Mouse (Mus musculus) megakaryocyte-erythroid progenitor cell, adult 5-6 weeks (primary cell): ENCODE data around the gene Got1. TPM values are rescaled to one million over a fixed set of nuclear protein-coding genes. Genes with fewer than 3 reads are reported as not detected.
"Not testable (repeated sequence)": the region's sequence is repeated elsewhere in the genome, so short reads cannot be mapped to it uniquely, and the experiment has no call there.

Experiments
- ATAC-seq: replicated peaks from 2 replicates; pipeline ENCODE4 v1.8.0; 2016; ENCODE audit warnings: mild to moderate bottlenecking, inconsistent platforms; ENCODE audit not compliant: severe bottlenecking, poor library complexity, low FRiP score, low TSS enrichment
- total RNA-seq, 2 experiments: library from RNA; stranded (forward) in 1 of 2; stranded (reverse) in 1 of 2; fragments of 200-1000, 215-1000 nt in 1 of 2; fragments of >200 nt in 1 of 2; fragmentation: Nextera tagmentation in 1 of 2; gene quantifications; 2 replicates each; pipeline ENCODE4 v1.2.3; 2014 to 2017

Gene Got1
- total RNA-seq, 2 experiments from 2014 or later = 15.8 to 24.4 TPM

DNA sequence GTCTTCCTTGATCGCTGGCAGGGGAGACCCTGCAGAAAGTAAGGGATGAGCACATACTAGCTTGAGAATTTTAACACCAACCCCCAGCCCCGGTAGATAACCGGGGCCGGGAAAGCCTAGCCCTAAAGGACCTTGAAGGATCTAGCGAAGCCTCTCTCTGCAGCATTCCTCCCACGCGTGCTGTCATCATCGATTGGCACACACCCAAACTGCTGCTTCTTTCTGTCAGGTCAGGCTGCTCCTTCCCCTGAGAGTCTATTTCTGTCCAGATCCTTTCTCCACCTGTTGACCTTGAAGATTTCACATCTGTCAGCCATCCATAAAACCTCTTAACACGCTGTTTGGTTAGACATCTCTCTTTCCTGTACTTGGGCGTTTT is 688 bp upstream of the Got1 start:
- peak; percentile 8 for ATAC-seq

DNA sequence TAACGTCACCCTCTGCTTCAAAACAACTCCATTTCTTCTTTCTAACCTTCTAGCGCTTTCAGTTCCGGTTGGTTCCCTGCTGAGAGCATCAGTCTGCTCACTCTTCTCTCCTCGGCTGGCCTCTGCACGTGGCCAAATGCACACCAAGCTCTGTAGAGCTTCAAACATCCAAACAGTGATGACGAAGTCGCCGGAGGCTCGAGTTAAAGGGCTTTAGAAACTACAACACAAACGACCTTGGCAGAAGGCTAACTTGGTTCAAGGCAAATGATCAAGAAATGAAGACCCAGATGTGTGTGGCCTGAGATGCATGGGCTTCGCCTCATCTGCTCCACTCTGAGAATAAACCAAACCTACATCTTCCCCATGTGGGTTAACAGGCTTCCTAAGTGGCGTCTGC is 854 bp downstream of the Got1 start:
- no peak for ATAC-seq

DNA sequence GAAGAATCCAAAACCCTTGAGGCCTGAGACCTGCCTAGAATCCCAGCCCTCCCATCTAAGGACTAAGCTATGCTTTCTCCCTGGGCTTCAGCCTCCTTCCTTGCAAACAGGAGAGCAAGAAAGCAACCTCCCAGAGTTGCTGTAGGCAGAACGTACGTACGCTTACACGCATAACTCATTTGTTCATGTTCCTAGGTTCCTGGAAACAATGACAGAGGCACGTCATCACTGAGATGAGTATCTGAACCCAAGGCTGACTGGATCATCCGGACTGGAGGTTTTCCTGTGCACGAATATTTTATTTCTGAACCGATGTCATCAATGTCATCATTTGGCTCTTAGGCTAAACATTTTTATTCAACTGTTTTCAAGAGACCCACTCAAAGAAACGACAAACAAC is 2.4 kb downstream of the Got1 start:
- ATAC-seq = no peak

DNA sequence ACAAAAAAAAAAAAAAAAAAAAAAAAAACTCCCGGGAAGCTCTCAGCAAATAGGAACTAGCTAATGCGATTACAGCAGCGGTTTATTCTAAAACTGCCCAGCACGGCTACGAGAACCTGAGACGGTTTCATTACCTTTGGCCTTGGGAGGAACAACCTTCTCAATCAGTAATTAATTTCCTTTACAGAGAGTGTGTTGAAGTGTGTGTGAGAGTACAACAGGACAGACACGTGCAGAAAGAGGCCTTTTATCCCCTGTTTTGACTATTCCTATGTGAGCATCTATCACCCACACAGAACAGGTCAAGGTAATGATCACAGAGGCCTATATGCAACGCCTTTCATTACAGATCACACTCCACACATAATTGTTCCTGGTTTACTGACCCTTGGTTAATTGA is 3.0 kb downstream of the Got1 start:
- no peak for ATAC-seq

DNA sequence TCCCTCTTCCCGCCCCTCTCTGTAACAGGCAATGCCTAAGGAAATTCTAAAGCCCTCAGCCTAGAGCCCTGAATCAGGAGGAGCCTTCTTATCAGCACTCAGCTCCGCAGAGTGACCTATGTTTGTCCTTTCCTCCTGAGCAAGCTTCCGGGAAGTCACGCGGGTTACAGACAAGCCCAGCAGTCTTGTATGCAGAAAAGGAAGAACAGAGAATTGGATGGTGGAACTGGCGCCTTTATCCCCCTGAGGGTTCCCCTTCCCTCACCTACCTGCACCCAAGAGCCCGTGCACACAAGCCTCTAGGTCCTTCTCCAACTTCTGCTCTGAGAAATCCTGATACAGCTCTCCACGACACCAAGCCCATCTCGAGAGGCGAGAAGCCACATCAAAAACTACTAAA is 4.0 kb downstream of the Got1 start:
- ATAC-seq = no peak

DNA sequence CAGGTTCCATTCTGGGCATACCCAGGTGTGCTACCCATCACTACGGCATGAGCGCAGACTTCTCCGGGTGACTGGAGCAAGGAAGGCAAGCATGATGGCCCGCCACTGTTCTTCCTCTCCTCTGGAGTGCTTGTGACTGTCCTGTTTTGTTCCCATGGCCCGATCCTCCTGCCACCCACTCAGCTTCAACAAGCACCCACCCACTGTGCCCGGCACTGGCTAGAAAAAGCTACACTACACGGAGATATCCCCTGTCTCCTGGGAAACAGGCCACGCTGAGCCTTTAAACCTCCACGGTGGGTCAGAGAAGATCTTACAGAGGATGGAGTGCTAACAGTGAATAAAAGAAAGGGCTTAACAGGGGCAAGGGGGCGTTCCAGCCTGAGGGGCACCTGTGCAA is 5.2 kb downstream of the Got1 start:
- no peak for ATAC-seq

DNA sequence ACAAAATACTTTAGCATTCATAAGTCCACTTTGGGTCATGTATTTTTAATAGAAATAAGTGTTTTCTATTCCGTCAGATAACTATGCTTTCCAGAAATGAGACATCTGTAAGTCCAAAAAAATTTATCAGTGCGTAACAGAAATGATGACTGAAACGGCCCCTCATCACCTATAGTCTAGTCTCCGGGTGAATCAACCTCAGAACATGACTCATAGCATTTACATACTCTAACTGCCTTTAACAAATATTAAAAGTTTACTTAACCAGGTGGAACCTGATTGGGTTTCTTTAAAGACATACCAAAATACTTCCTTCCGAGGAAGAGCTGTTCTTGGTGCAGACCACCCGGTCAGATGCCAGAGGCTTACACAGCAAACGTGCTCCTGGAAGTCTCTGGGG is 6.1 kb downstream of the Got1 start:
- no peak for ATAC-seq

DNA sequence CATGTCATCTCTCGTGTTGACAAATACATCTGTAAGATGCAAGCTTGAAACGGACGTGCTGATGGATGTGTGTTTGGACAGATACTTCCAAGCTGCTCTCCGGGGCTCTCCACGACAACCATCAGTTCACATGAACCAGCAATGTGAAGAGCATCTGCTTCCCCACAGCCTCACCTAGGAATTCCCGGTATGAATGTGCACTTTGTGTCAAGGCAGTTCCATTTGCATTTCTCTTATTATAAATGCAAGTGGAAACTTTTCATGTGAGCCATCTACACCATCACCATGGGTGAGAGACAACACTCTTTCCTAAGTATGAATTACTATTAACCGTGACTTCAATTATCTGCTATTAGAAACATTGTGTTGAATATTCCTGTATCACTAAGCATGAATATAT is 6.6 kb downstream of the Got1 start:
- no peak for ATAC-seq

DNA sequence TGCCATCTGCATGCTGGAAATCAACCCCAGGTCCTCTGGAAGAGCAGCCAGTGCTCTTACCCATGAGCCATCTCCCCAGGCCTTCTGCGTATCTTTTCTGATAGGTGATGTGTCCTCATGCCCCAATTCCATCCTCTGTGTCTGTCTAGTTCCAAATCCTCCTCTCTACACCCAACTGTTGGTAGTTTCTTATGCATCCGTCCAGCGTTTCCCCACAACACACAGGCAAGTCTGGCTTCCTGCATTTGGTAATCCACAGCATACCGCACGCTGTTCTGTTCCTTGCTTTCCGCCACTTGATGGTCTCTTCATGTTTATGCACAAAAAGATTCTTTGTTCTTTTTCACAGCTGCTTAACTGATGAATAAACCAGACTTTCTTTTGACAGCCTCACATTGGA is 7.1 kb downstream of the Got1 start:
- ATAC-seq = no peak

DNA sequence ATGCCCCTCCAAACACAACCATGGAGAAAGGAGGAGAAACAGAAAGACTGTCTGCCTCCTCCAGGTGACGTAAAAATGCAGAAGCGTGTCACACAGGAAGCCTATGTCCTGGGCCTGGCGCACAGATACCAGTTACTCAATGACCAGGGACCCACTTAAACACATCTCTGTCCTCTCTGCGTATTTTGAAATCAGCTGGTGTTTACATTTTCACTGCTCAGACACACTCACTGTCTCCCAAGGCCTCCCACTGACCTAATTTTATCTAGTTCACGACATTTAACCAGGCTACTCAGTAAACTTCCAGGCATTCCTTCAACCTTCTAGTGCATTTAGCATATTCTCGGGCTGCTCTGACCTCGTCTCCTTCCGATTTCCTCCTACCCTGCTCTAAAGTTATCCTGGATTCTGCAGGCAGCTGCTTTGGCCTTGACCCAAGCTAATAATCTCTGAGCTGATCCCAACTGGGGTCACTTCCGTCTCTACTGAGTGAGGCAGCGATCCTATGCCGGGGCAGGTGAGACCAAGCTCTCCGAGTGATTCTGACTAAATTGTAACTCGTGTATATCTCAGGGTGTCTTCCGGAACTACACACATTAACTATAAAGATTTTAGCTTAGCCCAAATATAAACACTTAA is 7.9 kb downstream of the Got1 start:
- ATAC-seq = no peak

DNA sequence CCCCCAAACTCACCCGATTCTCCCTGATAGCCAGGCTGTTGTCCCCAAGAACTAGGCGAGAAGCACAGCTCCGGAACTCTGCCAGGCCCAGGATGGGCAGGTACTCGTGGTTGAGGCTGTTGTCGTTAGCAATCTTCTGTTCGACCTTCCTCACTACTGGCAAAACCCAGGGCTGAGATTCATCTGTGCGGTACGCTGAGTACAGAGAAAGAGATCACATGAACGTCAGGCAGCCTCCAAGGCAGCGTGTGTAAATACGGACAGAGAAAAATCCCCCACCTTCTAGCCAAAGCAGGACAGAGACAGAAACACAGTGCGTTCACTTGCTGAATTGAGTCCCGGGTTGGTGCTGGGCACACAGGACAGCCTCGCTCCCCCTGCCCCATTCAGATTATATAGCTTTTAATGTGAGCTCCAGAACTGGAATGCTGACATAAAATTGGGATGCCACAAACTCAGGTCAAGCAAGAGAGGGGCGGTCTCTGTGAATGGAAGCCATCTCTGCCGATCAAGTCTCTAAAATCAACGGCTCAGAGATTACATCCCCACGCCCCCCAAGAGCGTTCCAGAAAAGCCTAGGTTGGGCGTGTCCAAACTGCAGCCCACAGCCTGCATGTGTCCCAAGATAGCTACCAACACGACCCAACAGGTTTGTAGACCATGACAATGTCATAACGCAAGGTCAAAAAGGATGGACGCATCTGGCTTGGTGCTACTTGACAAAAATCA is 8.6 kb downstream of the Got1 start:
- no peak for ATAC-seq

DNA sequence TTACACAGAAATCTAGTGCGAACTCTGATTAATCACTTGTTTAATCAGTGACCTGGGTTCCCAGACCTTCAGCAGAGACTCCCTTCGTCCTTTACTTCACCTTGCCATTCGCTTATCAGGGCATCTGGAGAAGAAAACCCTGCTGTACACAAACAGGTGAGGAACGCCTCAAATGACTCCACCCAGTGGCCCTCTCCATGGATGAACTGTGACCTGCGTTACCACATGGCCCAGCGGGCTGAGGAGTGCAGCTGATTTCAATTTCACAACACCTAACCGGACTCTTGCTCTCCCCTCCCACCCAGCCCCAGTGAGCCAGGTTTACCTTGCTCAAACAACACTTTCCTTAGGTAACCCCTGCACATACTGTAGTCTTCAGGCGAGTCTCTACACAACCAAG is 10.5 kb downstream of the Got1 start:
- no peak for ATAC-seq

DNA sequence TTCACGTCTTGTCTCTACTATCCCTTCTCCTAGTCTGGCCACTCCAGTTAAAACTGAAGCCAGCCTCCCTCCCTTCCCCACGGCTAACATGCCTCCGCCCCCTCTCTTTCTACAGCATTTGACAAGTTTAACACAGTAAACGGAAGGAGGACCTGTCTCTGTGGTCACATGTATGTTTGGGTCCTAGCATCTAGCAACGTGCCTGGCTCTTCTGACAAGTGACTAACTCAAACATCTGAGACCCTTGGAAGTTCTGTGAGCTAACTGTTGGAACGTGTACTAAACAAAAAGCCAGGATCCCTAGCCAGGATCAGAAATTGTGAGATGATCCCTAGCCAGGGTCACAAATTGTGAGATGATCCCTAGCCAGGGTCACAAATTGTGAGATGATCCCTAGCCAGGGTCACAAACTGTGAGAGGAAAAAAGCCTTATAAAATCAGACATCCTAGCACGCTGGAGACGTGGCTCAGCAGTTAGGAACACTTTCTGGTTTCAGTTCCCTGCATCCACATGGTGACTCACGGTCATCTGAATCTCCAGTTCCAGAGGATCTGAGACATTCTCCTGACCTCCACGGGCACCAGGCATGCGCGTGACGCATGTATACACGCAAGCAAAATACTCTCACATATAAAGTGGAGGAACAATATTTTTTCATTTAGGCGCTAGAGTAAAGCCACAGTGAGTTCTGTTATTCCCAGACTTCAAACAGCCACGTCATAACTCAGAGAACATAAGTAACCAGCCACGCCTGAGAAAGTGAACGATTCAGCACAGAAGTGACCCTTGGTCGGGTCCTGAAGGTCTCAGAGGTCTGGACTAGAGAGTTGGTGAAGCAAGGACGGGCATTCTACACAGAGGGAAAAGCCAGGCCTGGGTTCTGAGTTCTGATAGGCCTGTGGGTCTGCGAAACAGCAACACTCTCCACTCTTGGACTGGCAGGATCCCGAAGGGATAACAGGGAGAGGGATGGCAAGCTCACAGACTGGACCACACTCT is 12.5 kb downstream of the Got1 start:
- no peak for ATAC-seq

DNA sequence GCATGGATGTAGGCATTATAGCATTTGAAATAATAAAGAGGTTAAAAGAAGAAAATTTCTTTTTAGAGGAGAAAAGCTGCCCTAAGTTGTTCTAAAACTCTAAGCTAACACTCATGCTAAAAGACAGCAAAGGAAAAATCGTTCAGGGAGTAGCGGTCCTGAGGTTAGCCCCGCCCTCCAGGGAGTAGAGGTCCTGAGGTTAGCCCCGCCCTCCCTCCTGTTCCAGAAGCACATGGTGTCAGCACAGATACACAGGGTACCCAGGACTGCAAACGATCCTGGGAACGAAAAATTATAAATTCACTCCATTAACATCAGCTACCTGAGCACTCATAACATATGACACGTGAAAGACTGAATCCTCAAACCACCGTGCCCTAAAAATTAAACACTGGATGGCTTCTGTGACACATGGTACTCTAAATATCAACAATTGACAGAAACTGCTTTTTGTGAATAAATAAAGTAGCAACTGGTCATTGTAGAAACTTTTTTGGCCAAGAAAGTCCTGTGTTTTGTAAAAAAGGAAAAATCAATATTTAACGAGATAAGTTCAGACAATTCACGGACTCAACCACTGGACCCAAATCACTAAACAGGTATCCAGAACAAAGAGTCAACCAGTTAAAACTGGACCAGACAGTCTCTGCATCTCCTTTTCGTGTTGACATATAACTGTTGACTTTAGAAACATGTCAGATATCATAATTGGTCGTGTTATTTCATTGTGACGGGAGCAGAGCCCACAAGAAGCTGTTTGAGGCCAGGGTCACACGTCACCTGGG is 13.8 kb downstream of the Got1 start:
- ATAC-seq = no peak

DNA sequence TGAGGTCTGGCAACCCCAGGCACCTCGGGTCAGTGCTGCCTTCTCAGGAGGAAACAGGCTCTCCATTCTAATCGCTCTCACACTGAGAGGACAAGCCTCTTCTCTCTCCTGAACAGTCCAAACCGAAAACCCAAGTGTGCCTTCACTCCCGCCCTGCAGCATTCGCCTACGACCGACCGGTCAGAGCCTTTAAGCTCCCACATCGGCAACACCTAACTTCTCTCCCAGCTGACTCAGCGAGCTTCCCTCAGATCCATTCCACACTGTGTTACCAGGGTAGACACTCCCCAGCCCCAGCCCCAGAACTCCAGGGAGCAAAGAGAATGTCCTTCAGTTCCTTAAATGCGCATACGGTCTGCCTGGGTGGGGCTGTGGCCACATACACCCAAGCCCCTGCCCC is 19.0 kb downstream of the Got1 start:
- no peak for ATAC-seq

DNA sequence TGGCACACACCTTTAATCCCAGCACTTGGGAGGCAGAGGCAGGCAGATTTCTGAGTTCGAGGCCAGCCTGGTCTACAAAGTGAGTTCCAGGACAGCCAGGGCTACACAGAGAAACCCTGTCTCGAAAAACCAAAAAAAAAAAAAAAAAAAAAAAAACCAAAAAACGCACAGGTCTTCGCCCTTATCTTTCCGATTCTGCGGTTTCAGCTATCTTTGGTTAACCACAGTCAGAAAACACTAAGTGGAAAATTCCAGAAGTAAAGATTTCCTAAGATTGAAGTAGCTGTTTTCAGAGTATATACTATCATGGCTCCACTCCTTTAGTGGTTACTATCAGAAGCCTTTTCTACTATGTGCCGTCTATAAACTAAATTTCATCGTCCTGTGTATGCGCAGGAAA is 20.8 kb downstream of the Got1 start:
- not testable (repeated sequence) for ATAC-seq

DNA sequence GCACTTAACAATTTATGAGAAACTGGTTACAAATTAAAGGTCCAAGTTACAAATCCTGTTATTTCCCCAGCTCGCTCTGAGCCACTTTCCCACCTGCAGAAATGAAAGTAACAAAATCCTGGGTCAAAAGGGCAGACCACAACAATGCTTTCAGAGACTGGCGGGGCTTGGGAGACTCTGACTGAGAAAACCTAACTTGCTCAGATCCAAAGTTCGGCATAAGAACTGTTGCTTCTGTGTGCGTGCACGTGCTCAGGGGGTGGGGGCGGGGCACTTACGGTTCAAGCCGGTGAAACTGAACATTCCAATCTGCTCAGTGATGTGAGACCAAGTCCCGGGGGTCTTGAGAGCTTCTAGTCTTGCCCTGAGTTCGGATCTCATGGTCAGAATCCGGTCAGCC is 21.8 kb downstream of the Got1 start:
- no peak for ATAC-seq

DNA sequence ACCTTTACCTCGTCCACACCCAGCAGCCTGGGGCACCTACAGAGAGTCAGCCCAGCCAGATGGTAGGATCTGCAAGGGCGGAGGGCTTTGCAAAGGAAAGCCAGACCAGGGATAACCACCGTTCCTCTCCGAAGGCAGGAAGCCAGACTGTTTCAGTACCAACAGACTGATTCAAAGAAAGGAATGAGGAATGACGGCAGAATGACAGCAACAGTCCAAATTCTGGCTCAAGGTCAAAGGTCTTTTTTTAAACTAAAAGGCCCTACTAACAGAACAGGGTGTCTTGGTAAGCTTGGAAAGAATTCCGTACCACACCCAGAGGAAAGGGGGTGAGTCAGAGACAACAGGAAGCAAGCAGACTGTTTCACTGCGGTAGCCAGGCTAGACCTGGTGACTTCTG is 25.5 kb downstream of the Got1 start:
- ATAC-seq = no peak

DNA sequence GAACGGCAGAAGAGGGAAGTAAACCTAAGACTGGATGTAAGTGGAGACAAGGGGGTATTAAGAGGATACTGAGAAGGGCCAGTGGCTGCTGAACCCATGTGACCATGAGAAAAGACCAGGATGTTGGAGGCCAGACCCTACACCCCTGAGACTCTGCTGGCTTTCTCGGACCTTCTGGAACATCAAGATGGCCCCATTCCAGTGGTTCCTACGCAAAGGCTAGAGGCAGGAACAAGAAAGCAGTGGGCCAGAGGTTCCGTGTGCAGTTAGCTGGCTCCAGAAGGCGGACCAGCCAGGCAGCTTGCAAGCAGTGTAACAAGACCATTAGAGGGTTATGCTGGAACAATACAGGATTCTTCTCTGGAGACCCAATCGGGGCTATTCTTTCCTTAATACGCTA is 27.0 kb downstream of the Got1 start:
- no peak for ATAC-seq

DNA sequence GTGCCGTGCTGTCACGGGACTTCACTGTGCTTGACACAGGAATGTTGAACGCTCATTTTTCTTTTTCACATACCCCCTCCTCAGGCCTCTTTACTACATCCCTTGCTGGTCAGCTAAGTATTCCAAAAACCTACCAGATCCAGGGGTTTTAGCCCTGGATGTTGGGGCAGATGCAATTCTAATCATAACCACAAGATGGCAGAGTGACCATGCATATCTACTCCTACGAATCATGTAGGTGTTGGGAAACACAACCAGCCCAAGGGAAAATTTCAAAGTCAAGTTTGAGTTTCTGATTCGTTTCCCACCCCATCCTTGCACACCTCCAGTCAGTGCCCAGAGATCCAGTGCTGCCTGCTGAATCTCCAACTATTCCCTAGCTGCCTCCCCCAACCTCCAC is 28.6 kb downstream of the Got1 start:
- ATAC-seq = peak; percentile 60; the same call in 1 of the 2 replicates
